Mouse (Mus musculus): Measurements from ENCODE around the gene 1700016D06Rik. TPM values are rescaled to one million over a fixed set of nuclear protein-coding genes. Genes with fewer than 3 reads are reported as not detected.

1700016D06Rik gene
- polyA plus RNA-seq, 1 experiment from 2014 or later, result not detected

DNA sequence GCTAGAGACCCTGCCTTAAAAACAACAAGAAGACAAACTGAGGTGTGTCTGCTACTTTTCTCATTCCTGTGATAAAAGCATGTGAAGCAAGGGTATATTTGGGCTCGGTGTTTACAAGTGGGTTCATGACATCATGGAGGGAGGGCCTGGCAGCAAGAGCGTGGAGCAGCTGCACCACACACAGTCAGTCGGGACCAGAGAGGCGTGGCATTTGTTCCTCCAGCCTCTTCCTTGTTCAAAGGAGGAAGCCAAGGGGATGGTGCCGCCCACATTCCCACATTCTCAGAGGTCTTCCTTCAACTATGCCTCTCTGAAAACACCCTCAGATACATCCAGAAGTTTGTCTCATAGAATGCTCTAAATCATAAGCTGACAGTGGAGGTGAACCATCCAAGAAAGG lies 2.9 kb upstream of the 1700016D06Rik start:
- TF ChIP-seq CTCF (IDR thresholded peaks at IDR 0.05), result no peak
- CTCF ChIA-PET, result no interaction called here
- DNase-seq (ENCODE audit: low read depth, low spot score), result no peak
- POLR2A ChIA-PET, result no interaction called here
- in situ Hi-C loops (cut with MboI; ENCODE audit: low pct_unique_long_range_greater_than_20kb), result loop anchor here (10.0 kb wide), 1 partner anchor 269 kb away; no protein-coding TSS in a partner anchor
- ATAC-seq, result no peak
- no peaks in the 10 kb centered on the region for H3K27me3 ChIP-seq

DNA sequence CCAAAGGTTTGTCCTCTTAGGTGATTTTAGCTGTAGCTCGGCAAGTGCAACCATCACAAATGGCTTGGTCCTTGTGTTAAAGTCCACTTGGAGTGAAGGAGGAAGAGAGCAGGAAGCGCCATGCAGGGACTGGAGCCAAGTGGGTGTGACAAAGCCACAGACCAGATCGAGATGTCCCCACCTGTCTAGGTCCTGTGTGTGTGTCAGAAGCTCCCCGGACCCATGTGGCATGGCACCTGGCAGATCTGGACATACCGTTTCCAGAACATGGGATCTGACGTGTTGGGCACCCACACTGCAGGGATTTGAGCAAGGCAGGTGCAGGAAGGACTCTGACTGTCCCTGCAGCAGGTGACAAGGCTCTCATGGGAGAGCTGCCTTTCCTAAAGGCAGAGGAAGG lies 565 bp upstream of the 1700016D06Rik start:
- ChIA-PET CTCF (interaction anchor here (1.3 kb wide), 3 partner anchors 11 to 96 kb away, joined by 3 read pairs; no protein-coding TSS in a partner anchor), POLR2A (interaction anchor here (1.3 to 1.4 kb wide), 2 partner anchors 66 to 67 kb away, joined by 4 read pairs; partner anchors contain the start of gene Ankrd10)
- DNase-seq (ENCODE audit: low read depth, low spot score) (no peak), ATAC-seq (no peak)
- TF ChIP-seq CTCF (IDR thresholded peaks at IDR 0.05), result no peak
- in situ Hi-C loops (cut with MboI; ENCODE audit: low pct_unique_long_range_greater_than_20kb), result loop anchor here (10.0 kb wide), 1 partner anchor 267 kb away; no protein-coding TSS in a partner anchor
- no peaks in the 10 kb centered on the region for H3K27me3 ChIP-seq

DNA sequence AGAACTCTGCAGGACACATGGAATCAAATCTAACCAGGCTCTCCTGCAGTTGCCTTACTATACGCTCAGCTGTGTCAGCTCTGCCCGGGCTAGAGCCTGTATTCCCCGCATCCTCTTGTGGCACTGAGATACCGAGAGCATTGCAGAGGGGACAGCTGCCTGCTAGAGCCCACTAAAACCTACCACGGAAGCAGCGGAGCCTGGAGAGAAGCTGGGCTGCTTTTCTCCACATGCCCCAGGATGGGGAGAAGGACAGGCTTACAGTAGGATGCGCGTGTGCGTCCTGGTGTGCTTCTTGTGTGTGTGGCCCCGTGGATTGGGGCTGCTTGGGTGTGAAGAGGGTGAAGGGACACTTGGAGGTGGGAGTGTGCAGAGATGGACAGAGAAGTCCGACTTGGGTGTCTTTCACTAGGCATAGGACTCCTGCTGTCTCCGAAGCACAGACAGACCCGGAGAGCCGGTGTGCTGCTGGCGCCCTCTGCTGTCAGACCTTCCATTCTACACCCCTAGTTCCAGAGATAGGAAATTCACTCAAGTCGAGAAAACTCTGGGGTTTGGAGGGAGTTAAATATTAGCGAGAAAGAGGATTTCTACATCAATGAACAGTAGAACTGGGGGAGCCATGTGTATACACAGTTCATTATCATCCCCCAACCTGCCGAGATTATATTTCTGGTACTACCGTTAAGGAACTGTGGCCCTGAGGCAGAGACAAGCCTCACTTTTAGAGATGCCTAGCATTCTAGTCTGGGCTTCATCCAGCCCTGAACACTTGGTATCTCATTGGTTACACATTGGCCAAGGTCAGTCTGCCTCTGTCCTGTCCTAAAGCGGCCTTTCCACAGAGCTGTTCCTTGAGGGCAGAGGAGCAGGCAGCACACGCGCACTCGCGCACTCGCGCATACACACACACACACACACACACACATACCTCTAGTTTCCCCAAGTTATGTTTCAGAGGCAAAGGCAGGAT lies 517 bp downstream of the 1700016D06Rik start:
- CTCF ChIA-PET, result interaction anchor here (0.9 to 2.2 kb wide), 6 partner anchors 12 to 95 kb away, joined by 3 to 5 read pairs (median 3); no protein-coding TSS in a partner anchor
- peak; percentile 75 for DNase-seq (ENCODE audit: low read depth, low spot score)
- no peaks in the 10 kb centered on the region for H3K27me3 ChIP-seq

GRCm38 (mm10) chr8:11699442-11700001 lies 1.3 kb downstream of the 1700016D06Rik start:
- no peaks in the 10 kb centered on the region for H3K27me3 ChIP-seq
- ChIA-PET POLR2A (no interaction called here), CTCF (interaction anchor here (0.9 to 2.2 kb wide), 4 partner anchors 72 to 95 kb away, joined by 3 to 5 read pairs (median 4); no protein-coding TSS in a partner anchor)
- no peak for ATAC-seq
- DNase-seq (ENCODE audit: low read depth, low spot score), result no peak
- TF ChIP-seq CTCF (IDR thresholded peaks at IDR 0.05), result no peak
- in situ Hi-C loops (cut with MboI; ENCODE audit: low pct_unique_long_range_greater_than_20kb), result loop anchor here (5.0 to 10.0 kb wide), 3 partner anchors 82 to 265 kb away; partner anchors contain the start of gene Cars2

More for the DNA sequence above, 517 bp downstream of the 1700016D06Rik start:
- in situ Hi-C loops (cut with MboI; ENCODE audit: low pct_unique_long_range_greater_than_20kb), result loop anchor here (10.0 kb wide), 1 partner anchor 266 kb away; no protein-coding TSS in a partner anchor
- TF ChIP-seq CTCF (IDR thresholded peaks at IDR 0.05), result peak; percentile 98
- POLR2A ChIA-PET, result interaction anchor here (0.9 to 1.4 kb wide), 3 partner anchors 10 to 66 kb away, joined by 3 to 4 read pairs (median 4); partner anchors contain the start of gene Ankrd10
- ATAC-seq, result peak; percentile 89

GRCm38 (mm10) chr8:11697467-11697866 lies 3.4 kb downstream of the 1700016D06Rik start:
- no peaks in the 10 kb centered on the region for H3K27me3 ChIP-seq
- ATAC-seq (no peak), DNase-seq (ENCODE audit: low read depth, low spot score) (no peak)
- ChIA-PET POLR2A (no interaction called here), CTCF (interaction anchor here (1.0 to 1.1 kb wide), 4 partner anchors 10 to 138 kb away, joined by 3 to 4 read pairs (median 4); no protein-coding TSS in a partner anchor)
- no peak for TF ChIP-seq CTCF (IDR thresholded peaks at IDR 0.05)
- in situ Hi-C loops (cut with MboI; ENCODE audit: low pct_unique_long_range_greater_than_20kb), result loop anchor here (5.0 kb wide), 2 partner anchors 80 to 145 kb away; partner anchors contain the start of gene Cars2

- DNase-seq (ENCODE audit: low read depth, low spot score) (no peak), ATAC-seq (no peak)
- H3K27me3 ChIP-seq, result no peaks in the 10 kb centered on the region
- ChIA-PET CTCF (no interaction called here), POLR2A (interaction anchor here (0.8 kb wide), 1 partner anchor 139 kb away, joined by 5 read pairs; no protein-coding TSS in a partner anchor)
- in situ Hi-C loops (cut with MboI; ENCODE audit: low pct_unique_long_range_greater_than_20kb), result loop anchor here (5.0 kb wide), 2 partner anchors 79 to 144 kb away; partner anchors contain the start of gene Cars2
- no peak for TF ChIP-seq CTCF (IDR thresholded peaks at IDR 0.05)
Measured at GRCm38 (mm10) chr8:11696176-11696575, 4.7 kb downstream of the 1700016D06Rik start.

DNA sequence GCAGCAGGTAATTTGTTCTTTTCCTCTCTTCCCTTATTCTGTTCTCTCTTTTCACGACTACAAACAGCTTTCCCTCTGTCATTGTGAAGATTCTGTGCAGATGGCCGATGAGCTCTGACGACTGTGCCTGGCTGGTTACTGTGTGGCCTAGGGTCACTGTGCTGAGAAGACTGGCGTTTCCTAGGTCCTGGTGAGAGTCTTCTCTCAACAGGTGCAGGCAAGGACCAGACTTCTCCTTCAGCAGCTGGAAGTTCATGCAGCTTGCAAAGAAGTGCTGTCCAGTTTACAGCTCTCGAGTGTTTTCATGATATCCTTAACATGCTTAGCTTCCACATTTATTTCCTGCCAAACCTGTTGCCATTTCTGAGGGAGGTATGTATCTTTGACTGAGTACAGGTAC lies 6.9 kb downstream of the 1700016D06Rik start:
- in situ Hi-C loops (cut with MboI; ENCODE audit: low pct_unique_long_range_greater_than_20kb), result no loop called here
- no peaks in the 10 kb centered on the region for H3K27me3 ChIP-seq
- POLR2A ChIA-PET, result no interaction called here
- CTCF ChIA-PET, result no interaction called here
- no peak for ATAC-seq
- no peak for DNase-seq (ENCODE audit: low read depth, low spot score)
- no peak for TF ChIP-seq CTCF (IDR thresholded peaks at IDR 0.05)

DNA sequence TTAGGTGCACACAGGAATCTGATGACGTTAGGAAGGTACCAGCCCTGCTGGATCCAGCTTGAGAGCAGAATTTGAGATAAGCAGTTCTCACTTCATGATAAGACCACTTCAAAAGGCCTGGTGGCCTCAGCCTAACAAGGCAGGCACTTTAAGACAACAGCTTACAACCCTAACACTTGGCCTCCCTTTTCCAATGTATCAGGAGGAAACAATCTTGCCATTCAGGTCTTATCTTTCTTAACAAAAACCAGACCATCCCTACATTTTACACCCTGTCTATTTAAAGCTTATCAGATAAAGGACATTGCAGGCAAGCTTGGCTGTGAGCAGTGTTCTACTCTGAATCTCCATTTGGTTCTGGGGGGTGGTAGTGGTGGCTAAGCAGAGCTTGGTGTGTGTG lies 8.4 kb downstream of the 1700016D06Rik start:
- in situ Hi-C loops (cut with MboI; ENCODE audit: low pct_unique_long_range_greater_than_20kb), result no loop called here
- POLR2A ChIA-PET, result interaction anchor here (0.6 to 1.2 kb wide), 2 partner anchors 57 to 227 kb away, joined by 3 to 4 read pairs; partner anchors contain the start of gene Ankrd10
- no peak for ATAC-seq
- CTCF ChIA-PET, result no interaction called here
- no peak for DNase-seq (ENCODE audit: low read depth, low spot score)
- TF ChIP-seq CTCF (IDR thresholded peaks at IDR 0.05), result no peak
- no peaks in the 10 kb centered on the region for H3K27me3 ChIP-seq

DNA sequence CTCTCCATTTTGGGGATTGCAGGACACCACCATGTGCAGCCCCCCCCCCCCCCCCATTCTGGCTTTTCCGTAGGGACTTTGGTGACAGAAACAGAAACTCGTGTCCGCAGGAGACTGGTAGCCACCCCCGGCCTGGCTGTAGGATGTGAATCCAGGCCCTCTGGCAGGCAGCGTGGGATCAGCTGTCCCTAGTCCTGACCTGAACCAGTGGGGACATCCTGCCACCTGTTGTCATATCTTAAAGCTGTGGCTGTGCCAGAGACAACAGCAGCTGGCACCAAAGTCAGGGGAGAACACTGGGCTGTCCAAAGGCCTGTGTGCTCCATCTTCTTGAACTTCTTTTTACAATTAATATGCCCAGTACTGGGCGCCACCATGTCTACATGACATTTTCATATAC lies 9.1 kb downstream of the 1700016D06Rik start:
- no peak for DNase-seq (ENCODE audit: low read depth, low spot score)
- in situ Hi-C loops (cut with MboI; ENCODE audit: low pct_unique_long_range_greater_than_20kb), result no loop called here
- no peaks in the 10 kb centered on the region for H3K27me3 ChIP-seq
- POLR2A ChIA-PET, result interaction anchor here (0.6 to 1.4 kb wide), 3 partner anchors 56 to 227 kb away, joined by 4 to 8 read pairs (median 4); partner anchors contain the start of gene Ankrd10
- CTCF ChIA-PET, result no interaction called here
- no peak for ATAC-seq
- TF ChIP-seq CTCF (IDR thresholded peaks at IDR 0.05), result no peak

- CTCF ChIA-PET, result no interaction called here
- TF ChIP-seq CTCF (IDR thresholded peaks at IDR 0.05), result no peak
- POLR2A ChIA-PET, result interaction anchor here (1.2 to 1.4 kb wide), 2 partner anchors 56 to 59 kb away, joined by 4 read pairs; partner anchors contain the start of gene Ankrd10
- DNase-seq (ENCODE audit: low read depth, low spot score), result no peak
- ATAC-seq, result peak; percentile 96
- in situ Hi-C loops (cut with MboI; ENCODE audit: low pct_unique_long_range_greater_than_20kb), result no loop called here
- H3K27me3 ChIP-seq, result no peaks in the 10 kb centered on the region
Measured at GRCm38 (mm10) chr8:11691284-11691683, 9.6 kb downstream of the 1700016D06Rik start.

Measured in Patski (cell line).